Comparison of ENCODE assay signal across 13 mouse cellular contexts in the genomic region with DNA sequence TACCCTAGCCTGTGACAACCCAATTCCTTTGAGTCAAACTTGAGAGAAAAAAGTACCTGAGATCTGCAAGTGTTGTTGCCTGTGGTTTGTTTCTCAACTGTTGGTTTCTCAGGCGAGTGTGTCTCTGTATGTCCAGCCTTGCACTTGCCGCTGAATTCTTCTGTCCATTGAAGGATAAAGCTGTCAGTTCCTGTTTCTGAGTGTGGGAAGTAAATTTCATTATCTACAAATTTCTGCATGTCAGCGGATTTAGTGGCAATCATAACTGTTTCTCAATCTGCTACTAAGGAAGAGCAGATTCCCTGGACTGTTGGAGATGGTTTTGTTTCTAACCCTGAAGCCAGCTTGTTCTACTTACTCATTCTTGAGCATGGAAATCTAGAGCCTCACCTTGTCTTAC.
"Had no signal": no experiment of that assay in that cellular context is flagged by ENCODE, and none has a peak within 500 bp of the region (broad histone marks: within the 10 kb centered on the region; RNA-seq: fewer than 3 reads in every experiment).

No protein-coding gene starts in this region.

- H3K9ac ChIP-seq: kidney, embryonic 15.5 days; liver, embryonic 14.5 days; midbrain, embryonic 13.5 days; stomach, embryonic 15.5 days had no signal

- H3K4me3 ChIP-seq: kidney, embryonic 15.5 days; left cerebral cortex, adult 2 months; limb, embryonic 10.5 days; midbrain, embryonic 13.5 days; stomach, embryonic 15.5 days had no signal

- DNase-seq: kidney, postnatal 14 days; lung, adult 2 months; lung, postnatal 10 days; retina, postnatal 1 day; thymus, adult 2 months; thymus, postnatal 25 days had no signal

- H3K27me3 ChIP-seq: kidney, embryonic 15.5 days; midbrain, embryonic 13.5 days; stomach, embryonic 15.5 days had no signal

- H3K9me3 ChIP-seq: kidney, embryonic 15.5 days; limb, embryonic 10.5 days; midbrain, embryonic 13.5 days; stomach, embryonic 15.5 days had no signal

- H3K36me3 ChIP-seq: kidney, embryonic 15.5 days; midbrain, embryonic 13.5 days; stomach, embryonic 15.5 days had no signal

- H3K4me2 ChIP-seq: kidney, embryonic 15.5 days; midbrain, embryonic 13.5 days; stomach, embryonic 15.5 days had no signal

- ATAC-seq: midbrain, embryonic 13.5 days had no signal

- H3K27ac ChIP-seq: kidney, embryonic 15.5 days; left cerebral cortex, adult 2 months; limb, embryonic 10.5 days; liver, embryonic 14.5 days; macrophage; stomach, embryonic 15.5 days had no signal
